Mouse (Mus musculus) c-Kit-negative CD71-positive TER-119-positive erythroid progenitor cells, embryonic 14.5 days (primary cell): ENCODE data around the gene Gps1.
"Not testable (repeated sequence)": the region's sequence is repeated elsewhere in the genome, so short reads cannot be mapped to it uniquely, and the experiment has no call there.

Experiments used
- DNase-seq: peaks from one replicate; pipeline ENCODE4 v3.0.0-alpha.2; 2013; ENCODE audit warnings: low read depth, low spot score

The Gps1 gene

DNA sequence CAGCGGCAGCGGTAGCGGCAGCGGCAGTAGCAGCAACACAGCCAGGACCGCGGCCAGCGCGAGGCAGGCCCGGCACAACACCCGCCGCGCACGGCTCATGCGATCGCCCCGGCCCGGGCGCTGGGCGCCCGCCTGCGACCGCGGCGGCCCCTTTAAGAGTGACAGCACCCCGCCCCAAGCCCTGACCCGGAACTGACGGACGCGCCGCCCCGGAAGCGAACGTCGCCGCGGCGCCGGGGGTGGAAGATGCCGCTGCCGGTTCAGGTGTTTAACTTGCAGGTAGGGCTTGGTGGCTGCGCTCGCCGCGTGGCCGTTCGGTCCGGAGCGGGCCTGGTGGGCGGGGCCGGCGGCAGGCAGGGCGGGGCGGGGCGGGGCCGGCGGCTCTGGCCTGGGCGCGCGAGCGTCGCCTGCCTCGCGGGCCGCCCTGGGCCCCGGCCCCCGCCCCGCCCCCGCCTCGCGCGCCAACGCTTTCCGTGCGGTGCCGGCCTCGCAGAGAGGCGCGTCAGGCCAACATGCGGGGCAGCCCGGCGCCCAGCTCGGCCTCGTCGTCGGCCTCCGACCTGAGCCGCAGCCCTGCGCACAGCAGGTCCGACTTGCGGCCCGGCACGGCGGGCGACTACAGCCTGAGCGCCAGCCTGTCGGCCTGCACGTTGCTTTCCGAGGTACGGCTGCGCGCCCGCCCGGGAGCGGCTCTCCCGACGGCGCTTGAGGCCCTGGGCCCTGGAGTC is at the start of gene Gps1, which contains the start of gene Rfng:
TSS of gene Gps1 (plus strand) at position 209 of the 728 bp plus-strand sequence.
TSS of gene Rfng (minus strand) at position 144 of the 728 bp plus-strand sequence.
- peak; percentile 55 for DNase-seq

DNA sequence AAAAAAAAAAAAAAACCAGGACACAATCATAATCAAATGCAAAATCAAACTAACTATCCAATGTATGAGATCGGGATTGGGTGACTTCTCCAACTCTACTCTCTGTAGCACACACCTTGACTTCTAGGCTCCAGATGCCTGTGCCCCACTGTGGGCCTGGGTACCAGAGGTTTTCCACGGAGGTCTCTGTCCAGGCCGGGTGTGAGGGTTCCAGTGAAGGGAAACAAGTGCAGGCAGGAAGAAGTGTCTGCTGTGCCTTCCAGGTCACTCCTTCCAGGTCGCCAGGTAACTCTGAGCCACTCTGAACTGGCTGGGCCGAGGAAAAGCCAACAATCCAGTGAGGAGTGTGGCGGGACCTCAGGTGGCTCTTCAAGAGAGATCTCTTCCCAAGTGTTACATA is 47.6 kb upstream of the Gps1 start:
- DNase-seq: no peak

- no peak for DNase-seq
These were observed 43.1 kb upstream of the Gps1 start for GRCm38 (mm10) chr11:120740981-120741380.

DNA sequence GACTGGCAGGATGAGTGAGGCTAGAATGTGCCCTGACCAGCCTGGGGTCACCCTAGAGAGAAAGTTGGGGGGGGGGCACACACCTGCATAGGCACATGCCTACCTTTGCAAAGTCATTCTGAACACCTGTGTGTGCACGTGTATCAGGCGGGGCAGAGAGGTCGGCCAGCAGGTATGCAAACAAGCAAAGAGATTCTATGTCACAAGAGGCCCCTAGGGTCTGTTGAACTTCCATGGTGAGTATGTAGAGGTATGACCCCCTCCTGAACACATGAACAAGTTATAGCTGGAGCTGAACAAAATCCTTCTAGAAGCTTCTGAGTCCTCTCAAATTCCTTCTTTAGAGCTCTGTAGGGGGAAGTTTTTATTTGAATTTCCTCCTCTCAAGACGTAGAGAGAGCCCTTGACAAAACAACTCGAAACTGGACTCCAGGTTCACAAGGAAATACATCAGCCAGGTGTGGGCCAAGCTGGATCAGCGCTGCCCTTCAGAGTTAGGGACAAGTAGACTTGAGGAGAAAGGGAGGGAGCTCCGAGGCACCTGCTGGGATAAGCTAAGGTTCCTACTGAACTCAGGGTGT is 39.9 kb upstream of the Gps1 start:
- no peak for DNase-seq

DNA sequence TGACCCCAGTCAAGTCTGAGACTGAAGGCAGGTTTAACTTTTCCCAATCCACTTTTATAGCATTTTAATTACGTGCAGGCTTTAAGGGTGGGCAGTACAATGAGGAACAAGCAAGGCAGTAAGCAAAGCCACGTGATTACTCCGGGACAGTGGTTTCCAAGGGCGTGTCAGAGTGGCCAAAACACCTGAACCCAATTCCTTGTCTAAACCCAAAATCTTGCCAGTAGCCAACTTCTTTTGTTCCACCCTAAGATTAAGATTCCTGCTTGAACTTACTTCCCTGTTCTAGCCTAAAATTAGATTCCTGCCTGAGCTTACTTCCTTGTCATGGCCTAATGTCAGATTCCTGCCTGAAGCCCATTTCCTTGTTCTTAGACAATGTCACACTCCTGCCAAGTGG is 36.1 kb upstream of the Gps1 start:
- DNase-seq: no peak

DNA sequence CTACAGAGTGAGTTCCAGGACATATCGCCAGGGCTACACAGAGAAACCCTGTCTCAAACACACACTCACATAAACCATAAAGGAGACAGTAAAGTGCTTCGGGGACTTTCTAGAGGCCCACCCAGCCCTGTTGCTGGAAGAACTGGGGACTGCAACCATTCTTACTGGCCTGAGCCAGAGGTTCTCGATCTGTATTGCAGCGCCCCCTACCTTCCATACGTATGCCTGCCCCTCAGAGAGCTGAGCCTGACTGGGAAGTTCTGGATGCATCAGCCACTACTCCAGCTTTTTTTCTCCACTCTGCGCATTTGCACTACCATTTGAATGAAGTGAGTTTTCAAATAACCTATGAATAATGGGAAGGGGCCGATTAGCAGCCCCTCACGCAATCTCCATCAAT is 34.6 kb upstream of the Gps1 start:
- DNase-seq: no peak

DNA sequence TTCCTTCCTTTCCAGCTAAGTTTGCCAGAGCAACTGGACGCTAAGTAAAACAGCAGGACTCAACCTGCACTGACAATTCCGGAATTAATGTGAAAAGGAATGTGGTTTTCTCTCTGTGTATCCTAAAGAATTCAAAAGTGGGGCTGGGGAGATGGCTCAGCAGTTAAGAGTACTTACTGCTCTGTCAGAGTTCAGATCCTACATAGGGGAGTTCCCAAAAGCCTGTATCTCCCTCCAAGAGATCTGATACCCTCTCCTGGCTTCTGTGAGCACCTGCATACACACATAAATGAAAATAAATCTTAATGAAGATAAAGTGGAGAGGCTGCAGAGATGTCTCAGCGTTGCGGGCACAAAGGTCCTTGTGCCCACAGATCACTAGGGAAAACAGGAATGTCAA is 32.5 kb upstream of the Gps1 start:
- DNase-seq: no peak

DNA sequence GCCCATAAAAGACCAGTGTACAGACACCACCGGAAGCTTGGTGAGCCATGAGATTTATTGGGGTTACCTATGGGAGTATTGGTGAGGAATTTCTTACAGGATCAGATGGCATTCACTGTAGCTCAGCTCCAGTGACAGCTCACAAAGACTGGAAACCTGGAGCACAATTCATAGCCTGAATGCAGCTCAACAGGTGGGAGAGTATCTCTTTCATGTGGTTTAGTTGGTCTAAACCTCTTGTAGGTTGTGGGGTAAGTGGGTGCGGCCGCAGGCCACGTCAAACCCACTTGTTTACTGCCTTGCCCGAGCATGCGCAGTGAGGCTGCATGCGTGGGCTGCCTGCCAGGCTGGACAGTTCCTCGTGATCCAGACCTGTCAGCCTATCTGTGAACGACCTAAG is 23.8 kb upstream of the Gps1 start:
- no peak for DNase-seq

- DNase-seq: no peak
These were observed 22.0 kb upstream of the Gps1 start for GRCm38 (mm10) chr11:120761811-120762671.

GRCm38 (mm10) chr11:120762672-120763041 is 21.4 kb upstream of the Gps1 start, which contains the start of gene Hmga1b:
Gene Hmga1b (plus strand): TSS chr11:120762794.
- DNase-seq: not testable (repeated sequence)

GRCm38 (mm10) chr11:120763121-120763999 is 20.7 kb upstream of the Gps1 start:
- DNase-seq: not testable (repeated sequence)

DNA sequence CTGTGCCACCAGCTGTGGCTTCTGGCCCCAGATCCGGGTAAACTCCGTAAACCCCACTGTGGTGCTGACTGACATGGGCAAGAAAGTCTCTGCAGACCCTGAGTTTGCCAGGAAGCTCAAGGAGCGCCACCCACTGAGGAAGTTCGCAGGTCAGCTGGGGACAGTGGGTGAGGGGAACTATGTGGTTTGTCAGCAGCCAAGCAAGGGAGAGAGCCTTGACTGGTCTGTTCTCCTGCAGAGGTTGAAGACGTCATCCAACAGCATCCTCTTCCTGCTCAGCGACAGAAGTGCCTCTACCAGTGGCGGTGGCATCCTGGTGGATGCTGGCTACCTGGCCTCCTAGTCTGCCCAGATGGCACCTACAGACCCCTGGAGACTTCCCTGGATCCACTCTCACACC is 17.0 kb upstream of the Gps1 start:
- DNase-seq: not testable (repeated sequence)

DNA sequence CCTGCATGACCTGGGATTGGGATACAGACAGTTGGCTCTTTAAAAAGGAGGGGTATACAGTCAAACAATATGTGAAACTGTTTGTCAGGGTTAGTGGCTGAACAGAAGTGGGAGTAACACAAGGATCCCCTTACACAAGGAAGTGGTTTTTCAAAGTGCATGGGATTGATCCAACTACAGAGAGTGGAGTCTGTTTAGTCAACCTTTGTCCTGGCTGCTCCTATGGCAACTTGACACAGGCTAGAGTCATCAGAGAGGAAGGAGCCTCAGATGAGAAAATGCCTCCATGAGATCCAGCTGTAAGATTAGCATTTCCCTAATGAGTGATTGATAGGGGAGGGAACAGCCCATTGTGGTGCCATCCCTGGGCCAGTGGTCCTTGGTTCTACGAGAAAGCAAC is 15.9 kb upstream of the Gps1 start:
- DNase-seq: no peak

DNA sequence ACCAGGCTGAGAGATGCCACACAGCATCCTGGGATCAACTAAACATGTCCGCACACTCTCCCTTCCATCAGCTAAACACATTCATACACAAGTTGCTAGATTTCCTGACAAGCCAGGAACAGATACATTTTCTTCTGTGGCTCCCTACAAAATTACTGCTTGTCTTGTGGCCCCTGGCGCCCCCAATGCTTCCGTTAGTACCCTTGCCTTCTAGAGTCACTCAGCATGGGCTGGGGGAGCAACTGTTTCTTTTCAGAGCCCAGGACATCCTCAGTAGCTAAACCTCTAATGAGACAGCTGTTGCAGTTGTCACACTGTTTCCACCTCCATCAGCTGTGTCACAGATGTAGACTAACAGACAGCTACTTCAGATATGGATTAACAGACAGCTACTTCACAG is 11.3 kb upstream of the Gps1 start:
- no peak for DNase-seq

- DNase-seq: no peak
These were observed 10.4 kb upstream of the Gps1 start for GRCm38 (mm10) chr11:120773463-120774190.

DNA sequence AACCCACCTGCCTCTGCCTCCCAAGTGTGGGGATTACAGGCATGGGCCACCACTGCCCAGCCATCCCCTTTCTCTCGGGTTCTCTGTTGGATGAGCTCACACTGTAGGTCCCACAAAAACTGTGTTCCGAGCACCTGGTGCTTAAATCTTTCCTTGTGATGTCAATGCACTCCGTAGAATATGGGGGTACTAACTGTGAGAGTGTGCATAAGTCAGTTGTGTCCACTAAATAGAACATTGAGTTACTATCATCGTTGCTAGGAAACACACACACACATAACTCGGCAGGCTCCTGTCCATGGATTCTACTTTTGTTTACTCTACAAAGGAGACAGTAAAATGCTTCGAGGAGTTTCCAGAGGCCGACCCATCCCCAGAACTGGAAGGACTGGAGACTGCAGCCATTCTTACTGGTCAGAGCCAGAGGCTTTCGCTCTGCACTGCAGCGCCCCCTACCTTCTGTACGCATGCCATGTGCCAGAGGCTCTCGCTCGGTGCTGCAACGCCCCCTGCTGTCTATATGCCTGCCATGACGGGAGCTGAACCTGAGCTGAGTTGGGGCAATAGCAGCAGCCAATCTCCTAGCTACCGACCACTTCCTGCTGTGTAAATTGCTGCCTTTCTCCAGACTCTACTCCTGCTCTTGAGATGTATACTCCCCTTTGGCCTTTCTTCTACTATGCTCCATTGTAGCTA is 8.2 kb upstream of the Gps1 start:
- DNase-seq: peak; percentile 68

GRCm38 (mm10) chr11:120777123-120777522 is 6.9 kb upstream of the Gps1 start:
- DNase-seq: no peak

GRCm38 (mm10) chr11:120779876-120780275 is 4.2 kb upstream of the Gps1 start:
- DNase-seq: no peak

- DNase-seq: not testable (repeated sequence)
These were observed 2.7 kb upstream of the Gps1 start for GRCm38 (mm10) chr11:120781361-120781760.

DNA sequence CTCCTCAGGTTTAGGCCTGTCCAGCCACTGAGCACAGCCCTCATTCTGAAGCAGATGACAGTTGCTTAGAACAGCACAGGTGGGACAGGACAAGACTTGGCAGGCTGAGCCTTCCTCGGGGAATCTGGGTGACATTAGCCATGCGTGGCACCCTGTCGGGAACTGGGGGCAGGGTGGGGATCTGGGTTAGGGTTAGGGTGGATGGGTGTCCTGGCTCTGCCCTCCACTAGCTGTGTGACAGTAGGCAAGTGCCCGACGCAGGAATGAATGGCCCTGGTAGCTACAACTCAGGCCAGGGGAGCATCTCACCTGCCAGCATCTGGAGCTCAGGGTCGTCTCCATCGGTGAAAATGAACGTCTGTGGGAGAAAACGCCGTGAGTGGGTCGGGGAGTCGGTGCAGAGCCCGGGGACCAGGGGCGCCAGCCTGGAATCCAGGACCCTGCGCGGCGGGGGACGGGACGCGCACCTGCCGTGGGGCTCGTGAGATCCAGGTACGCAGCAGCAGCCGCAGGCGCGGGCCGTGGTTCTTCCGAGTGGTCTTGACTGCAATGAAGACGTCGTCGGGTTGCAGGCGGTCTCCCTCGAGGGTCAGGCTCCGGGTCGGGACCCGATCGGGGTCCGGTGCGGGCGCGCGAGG is 527 bp upstream of the Gps1 start:
- no peak for DNase-seq
